Mouse (Mus musculus) stomach, postnatal 0 days (tissue): ENCODE results near the gene Kcnn4. TPM values are rescaled to one million over a fixed set of nuclear protein-coding genes. Genes with fewer than 3 reads are reported as not detected.
"Not testable (repeated sequence)": the region's sequence is repeated elsewhere in the genome, so short reads cannot be mapped to it uniquely, and the experiment has no call there.

Experiments used
- ATAC-seq: fragments of 200-750 bp; cut with Nextera tagmentation; 2 replicates; pipeline ENCODE4 v1.8.0; 2017; ENCODE audit not compliant: low FRiP score, low TSS enrichment
- DNase-seq: peaks from one replicate; pipeline ENCODE4 v3.0.0-alpha.2; 2016; ENCODE audit warnings: low spot score
- H3K27ac ChIP-seq: fragments of 300-500 bp; sonication (generic); replicated peaks from 2 replicates; pipeline ENCODE4 v1.5.1; 2014; ENCODE audit warnings: mild to moderate bottlenecking, control low read depth
- H3K27me3 ChIP-seq: fragments of 300-500 bp; sonication (generic); 2 replicates; pipeline ENCODE4 v1.6.1; 2014; ENCODE audit warnings: low read length; ENCODE audit not compliant: control insufficient read depth, insufficient read depth
- H3K36me3 ChIP-seq: fragments of 300-500 bp; sonication (generic); 2 replicates; pipeline ENCODE4 v1.6.1; 2014; ENCODE audit warnings: low read length, mixed read lengths; ENCODE audit not compliant: control insufficient read depth, insufficient read depth
- H3K4me1 ChIP-seq: fragments of 300-500 bp; sonication (generic); replicated peaks from 2 replicates; pipeline ENCODE4 v1.6.1; 2014; ENCODE audit warnings: antibody characterized with exemption; ENCODE audit not compliant: control insufficient read depth, insufficient read depth
- H3K4me2 ChIP-seq: fragments of 300-500 bp; sonication (generic); replicated peaks from 2 replicates; pipeline ENCODE4 v1.6.1; 2014; ENCODE audit warnings: low read depth, mild to moderate bottlenecking, control low read depth, moderate library complexity
- H3K4me3 ChIP-seq: fragments of 300-500 bp; sonication (generic); 2 replicates; pipeline ENCODE4 v1.5.1; 2014; ENCODE audit warnings: low read depth, low read length, control low read depth
- H3K9ac ChIP-seq: fragments of 300-500 bp; sonication (generic); 2 replicates; pipeline ENCODE4 v1.6.1; 2014; ENCODE audit warnings: mild to moderate bottlenecking, low read length, control low read depth, mixed read lengths
- H3K9me3 ChIP-seq: fragments of 300-500 bp; sonication (generic); 2 replicates; pipeline ENCODE4 v1.6.1; 2016; ENCODE audit warnings: low read length; ENCODE audit not compliant: control insufficient read depth
- CTCF ChIP-seq: IDR thresholded peaks from 2 replicates; pipeline ENCODE4 v1.5.1; 2016; ENCODE audit warnings: antibody characterized with exemption, low read depth, mild to moderate bottlenecking, moderate library complexity
- EP300 ChIP-seq: optimal IDR thresholded peaks from 2 replicates; pipeline ENCODE3; 2016; ENCODE audit warnings: antibody characterized with exemption
- WGBS: fragments of 180-500 bp; shearing (Covaris S2); extraction: QIAGEN DNeasy Blood & Tissue Kit; methylation state at CpG from one replicate; pipeline ENCODE4 v1.1.7; 2014; 5-methylcytosine and 5-hydroxymethylcytosine counted together
- polyA plus RNA-seq: library from polyadenylated mRNA; unstranded; fragments of >200 nt; fragmentation: Nextera tagmentation; extraction: Ambion mirVana; gene quantifications from 2 replicates; pipeline ENCODE4 v1.2.1, GENCODE M21; 2015

Kcnn4 gene
- polyA plus RNA-seq, 1 experiment from 2014 or later, result 15.5 TPM

DNA sequence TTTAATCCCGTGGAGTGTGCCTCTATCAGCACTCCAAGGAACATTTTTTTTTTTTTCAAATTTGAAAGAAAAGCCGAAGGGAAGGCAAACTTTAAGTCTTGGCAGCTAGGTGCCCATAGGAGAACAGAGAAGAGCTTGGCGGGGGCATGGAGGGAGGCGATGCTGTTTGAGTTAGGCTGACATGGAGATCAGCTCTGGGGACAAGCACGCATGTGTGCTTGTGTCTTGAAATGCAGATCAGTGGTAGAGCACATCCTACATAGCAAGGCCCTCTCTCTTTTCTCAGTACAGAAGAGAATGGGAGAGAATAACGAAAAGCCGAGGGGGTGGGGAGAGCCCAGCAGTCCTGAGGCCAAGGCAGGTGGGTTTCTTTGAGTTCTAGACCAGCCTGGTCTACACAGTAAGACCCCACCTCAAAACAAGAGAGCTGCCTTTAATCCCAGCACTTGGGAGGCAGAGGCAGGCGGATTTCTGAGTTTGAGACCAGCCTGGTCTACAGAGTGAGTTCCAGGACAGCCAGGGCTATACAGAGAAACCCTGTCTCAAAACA, 28.4 kb downstream of the Kcnn4 start:
- WGBS, result 93% methylated on average over 7 of the region's 8 CpGs
- Histone ChIP-seq H3K27me3 (no peaks in the 10 kb centered on the region), H3K36me3 (no peaks in the 10 kb centered on the region), H3K4me2 (no peak overlapping the region), H3K4me1 (0 out of 2 replicates have a peak, but pooled peaks cover 2% of the 10 kb centered on the region), H3K9ac (no peak overlapping the region), H3K4me3 (no peak overlapping the region), H3K9me3 (no peaks in the 10 kb centered on the region), H3K27ac (no peak overlapping the region)
- no peak for TF ChIP-seq EP300
- no peak for TF ChIP-seq CTCF
- DNase-seq (no peak), ATAC-seq (no peak)

- TF ChIP-seq CTCF (no peak), EP300 (no peak)
- Histone ChIP-seq H3K4me2 (peak within 1 kb of the TSS; percentile 55), H3K27ac (peak within 1 kb of the TSS; percentile 98), H3K4me3 (peak within 1 kb of the TSS; percentile 60), H3K4me1 (0 out of 2 replicates have a peak, but pooled peaks cover 2% of the 10 kb centered on the region), H3K36me3 (no peaks in the 10 kb centered on the region), H3K27me3 (no peaks in the 10 kb centered on the region), H3K9me3 (no peaks in the 10 kb centered on the region), H3K9ac (peak within 1 kb of the TSS; percentile 79)
- 2% methylated on average over 66 of the region's 66 CpGs for WGBS
- ATAC-seq (peak; percentile 97), DNase-seq (peak; percentile 97)
Measured at GRCm38 (mm10) chr7:24399256-24400081, 29.4 kb downstream of the Kcnn4 start, which contains the start of gene Smg9. TSS of gene Smg9 (plus strand) at chr7:24399619.

DNA sequence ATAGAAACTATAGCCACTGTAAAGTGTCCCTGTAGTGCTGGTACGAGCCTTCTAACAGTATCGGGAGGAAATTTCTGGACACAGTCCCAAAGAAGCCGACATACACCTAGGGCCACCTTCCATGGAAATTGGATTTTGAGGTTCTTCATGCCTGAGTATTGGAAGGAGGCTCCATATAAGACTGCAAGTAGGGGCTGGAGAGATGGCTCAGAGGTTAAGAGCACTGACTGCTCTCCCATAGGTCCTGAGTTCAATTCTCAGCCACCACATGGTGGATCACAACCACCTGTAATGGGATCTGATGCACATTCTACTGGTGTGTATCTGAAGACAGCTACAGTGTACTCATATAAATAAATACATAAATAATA, 30.0 kb downstream of the Kcnn4 start:
- Histone ChIP-seq H3K27me3 (no peaks in the 10 kb centered on the region), H3K36me3 (no peaks in the 10 kb centered on the region), H3K4me3 (peak overlapping the region; percentile 60), H3K9ac (peak overlapping the region; percentile 79), H3K27ac (peak overlapping the region; percentile 98), H3K4me2 (peak overlapping the region; percentile 55), H3K4me1 (0 out of 2 replicates have a peak, but pooled peaks cover 2% of the 10 kb centered on the region), H3K9me3 (no peaks in the 10 kb centered on the region)
- DNase-seq, result no peak
- ATAC-seq, result no peak
- 8% methylated on average over 3 of the region's 3 CpGs for WGBS
- TF ChIP-seq CTCF (no peak), EP300 (no peak)

DNA sequence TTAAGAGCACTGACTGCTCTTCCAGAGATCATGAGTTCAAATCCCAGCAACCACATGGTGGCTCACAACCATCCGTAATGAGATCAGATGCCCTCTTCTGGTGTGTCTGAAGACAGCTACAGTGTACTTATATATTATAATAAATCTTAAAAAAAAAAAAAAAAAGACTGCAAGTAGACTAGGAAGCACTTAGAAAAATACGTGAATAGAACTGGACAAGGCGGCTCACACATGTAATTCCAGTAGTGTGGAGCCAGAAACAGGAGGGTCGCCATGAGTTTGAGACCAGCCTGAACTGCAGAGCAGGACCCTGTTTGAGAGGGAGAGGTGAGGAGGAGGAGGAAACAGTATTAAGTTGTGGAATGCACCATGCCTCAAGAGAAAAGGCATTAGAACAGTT, 30.4 kb downstream of the Kcnn4 start:
- H3K4me1 ChIP-seq, H3K9ac ChIP-seq, DNase-seq, H3K27ac ChIP-seq, ATAC-seq, H3K9me3 ChIP-seq, H3K36me3 ChIP-seq, H3K4me3 ChIP-seq, H3K27me3 ChIP-seq: not testable (repeated sequence)
- WGBS, result 85% methylated on average over 4 of the region's 4 CpGs
- peak overlapping the region; percentile 55 for H3K4me2 ChIP-seq

GRCm38 (mm10) chr7:24402851-24403250, 32.8 kb downstream of the Kcnn4 start:
- 97% methylated on average over 9 of the region's 9 CpGs for WGBS
- no peak overlapping the region for H3K9ac ChIP-seq
- no peak overlapping the region for H3K27ac ChIP-seq
- peaks cover 8% of the 10 kb centered on the region; the same call in 1 of the 2 replicates for H3K36me3 ChIP-seq
- 0 out of 2 replicates have a peak, but pooled peaks cover 2% of the 10 kb centered on the region for H3K4me1 ChIP-seq
- no peak overlapping the region for H3K4me3 ChIP-seq
- H3K27me3 ChIP-seq, result no peaks in the 10 kb centered on the region
- TF ChIP-seq EP300 (no peak), CTCF (peak; percentile 59)
- DNase-seq, result no peak
- H3K9me3 ChIP-seq, result no peaks in the 10 kb centered on the region
- ATAC-seq, result no peak
- H3K4me2 ChIP-seq, result no peak overlapping the region

DNA sequence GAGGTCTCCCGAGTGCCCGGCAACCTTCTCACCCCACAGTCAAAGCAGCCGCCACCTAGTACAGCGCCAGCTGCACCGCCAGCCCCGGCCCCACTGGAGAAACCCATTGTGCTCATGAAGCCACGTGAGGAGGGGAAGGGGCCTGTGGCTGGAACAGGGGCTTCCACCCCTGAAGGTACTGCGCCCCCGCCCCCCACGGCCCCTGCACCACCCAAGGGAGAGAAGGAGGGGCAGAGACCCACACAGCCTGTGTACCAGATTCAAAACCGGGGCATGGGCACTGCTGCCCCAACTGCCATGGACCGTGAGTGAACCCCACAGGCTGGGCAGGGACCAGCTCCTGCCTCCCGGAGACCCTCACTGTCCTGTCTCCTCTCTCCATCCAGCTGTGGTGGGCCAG, 35.6 kb downstream of the Kcnn4 start:
- 89% methylated on average over 12 of the region's 13 CpGs for WGBS

More for the DNA sequence above, 35.6 kb downstream of the Kcnn4 start:
- Histone ChIP-seq H3K27me3 (no peaks in the 10 kb centered on the region), H3K4me2 (no peak overlapping the region), H3K36me3 (peaks cover 8% of the 10 kb centered on the region; the same call in 1 of the 2 replicates), H3K4me3 (no peak overlapping the region), H3K27ac (no peak overlapping the region), H3K4me1 (no peaks in the 10 kb centered on the region), H3K9me3 (no peaks in the 10 kb centered on the region), H3K9ac (no peak overlapping the region)
- TF ChIP-seq EP300 (no peak), CTCF (no peak)
- DNase-seq (no peak), ATAC-seq (no peak)
